Mouse (Mus musculus) urinary bladder, postnatal 25 days (tissue): ENCODE measurements around the gene Ascc3.

Experiments
- DNase-seq: peaks from one replicate; pipeline ENCODE4 v3.0.0; 2022; ENCODE audit warnings: low spot score

Ascc3 gene

GRCm38 (mm10) chr10:50592355-50593293 is at the start of gene Ascc3:
Ascc3 (plus strand) TSS chr10:50592669.
- peak; percentile 92 for DNase-seq

GRCm38 (mm10) chr10:50584721-50585120 is 7.7 kb upstream of the Ascc3 start:
- DNase-seq = no peak

DNA sequence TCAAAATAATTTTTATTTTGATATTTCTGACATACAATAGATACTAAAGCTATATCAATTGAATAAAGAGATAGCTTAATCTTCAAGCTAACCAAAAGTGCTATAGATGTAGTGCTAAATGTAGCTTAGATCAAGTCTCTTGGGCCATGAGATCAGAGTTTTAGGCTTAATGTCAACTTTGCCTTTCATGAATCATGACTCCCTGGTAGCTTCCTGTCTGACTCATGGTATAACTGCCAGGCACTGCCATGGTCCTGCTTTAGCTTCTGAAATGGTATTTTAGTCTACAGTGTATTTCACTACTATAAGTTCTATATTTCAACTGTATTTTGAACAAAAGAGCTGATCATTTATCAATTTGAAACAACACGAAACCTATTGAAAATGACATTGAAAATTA is 5.9 kb upstream of the Ascc3 start:
- DNase-seq = no peak

- DNase-seq = no peak
Measured at GRCm38 (mm10) chr10:50593371-50593770, 902 bp downstream of the Ascc3 start.

- no peak for DNase-seq
Measured at GRCm38 (mm10) chr10:50595340-50595739, 2.9 kb downstream of the Ascc3 start.

- no peak for DNase-seq
Measured at GRCm38 (mm10) chr10:50604919-50605318, 12.4 kb downstream of the Ascc3 start.

GRCm38 (mm10) chr10:50613840-50614239 is 21.4 kb downstream of the Ascc3 start:
- no peak for DNase-seq

DNA sequence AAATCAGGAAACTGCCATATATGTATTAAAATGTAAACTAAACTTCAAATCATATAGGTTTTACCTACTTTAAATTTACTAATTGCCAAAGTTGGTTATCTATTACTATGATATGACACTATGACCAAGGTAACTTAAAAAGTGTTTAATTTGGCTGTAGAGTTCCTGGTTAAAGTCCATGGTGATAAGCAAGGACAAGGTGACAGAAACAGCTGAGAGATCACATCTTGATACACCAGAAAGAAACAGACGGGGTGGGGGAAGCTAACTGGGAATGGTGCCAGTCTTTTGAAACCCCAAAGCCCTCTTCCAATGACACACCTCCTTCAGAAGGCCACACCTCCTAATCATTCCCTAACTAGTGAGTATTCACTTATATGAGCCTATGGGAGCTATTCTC is 33.4 kb downstream of the Ascc3 start:
- DNase-seq = no peak

DNA sequence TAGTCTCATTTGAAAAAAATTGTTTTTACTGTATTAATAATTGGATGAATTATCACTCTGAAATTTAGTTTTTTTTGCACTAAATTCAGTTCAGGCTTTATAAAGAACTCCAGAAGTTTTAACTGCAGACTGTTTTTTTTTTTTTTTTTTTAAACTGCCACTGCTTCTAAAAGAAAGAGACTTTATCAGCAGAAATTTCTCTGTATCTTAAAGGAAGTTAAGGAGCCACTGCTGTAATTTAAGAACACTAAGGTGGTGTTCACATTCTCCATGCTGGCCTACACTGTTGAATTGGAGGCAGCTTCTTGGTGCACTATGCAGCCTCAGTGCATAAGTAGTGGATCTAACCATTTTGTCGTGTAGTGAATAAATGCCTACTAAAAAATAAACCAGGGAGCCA is 47.1 kb downstream of the Ascc3 start:
- no peak for DNase-seq

DNA sequence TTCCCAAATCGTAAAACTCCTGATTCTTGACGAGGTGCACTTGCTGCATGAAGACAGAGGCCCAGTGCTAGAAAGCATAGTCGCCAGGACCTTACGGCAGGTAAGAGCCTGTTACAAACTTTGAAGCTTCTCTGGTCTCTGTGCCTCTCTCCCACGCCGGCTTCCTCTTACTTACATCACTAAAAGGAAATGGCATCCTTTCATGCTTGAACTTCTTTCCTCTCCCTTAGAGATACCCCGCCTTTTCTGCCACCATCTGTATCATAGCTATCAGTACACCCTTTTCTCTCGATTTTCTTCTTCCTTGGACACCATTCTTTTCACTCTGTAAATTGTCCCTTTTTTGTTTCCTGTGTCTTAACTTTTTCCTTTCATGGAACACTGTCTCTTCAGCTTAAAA is 58.1 kb downstream of the Ascc3 start:
- no peak for DNase-seq

GRCm38 (mm10) chr10:50653551-50653950 is 61.1 kb downstream of the Ascc3 start:
- DNase-seq = no peak

- DNase-seq = no peak
Measured at GRCm38 (mm10) chr10:50657352-50657751, 64.9 kb downstream of the Ascc3 start.

- no peak for DNase-seq
Measured at GRCm38 (mm10) chr10:50671517-50671916, 79.0 kb downstream of the Ascc3 start.

- DNase-seq = no peak
Measured at GRCm38 (mm10) chr10:50690324-50690723, 97.9 kb downstream of the Ascc3 start.

- DNase-seq = no peak
Measured at GRCm38 (mm10) chr10:50698836-50699433, 106.5 kb downstream of the Ascc3 start.

DNA sequence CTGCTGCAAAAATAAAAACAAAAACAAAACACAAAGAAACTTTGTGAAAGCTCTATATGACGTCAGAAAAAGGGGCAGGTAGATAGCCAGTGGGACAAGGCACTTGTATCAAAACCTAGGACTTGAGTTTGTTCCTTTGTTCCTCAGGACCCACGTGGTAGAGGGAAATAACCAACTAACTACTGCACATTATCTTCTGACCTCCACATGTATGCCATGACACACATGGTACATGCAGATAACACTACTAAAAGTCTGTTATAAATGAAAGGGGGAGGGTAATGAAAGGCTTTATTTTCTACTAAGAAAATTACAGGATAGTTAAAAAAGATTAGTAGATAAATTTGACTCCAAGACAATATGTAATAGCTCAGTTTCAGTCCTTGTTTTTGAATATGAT is 109.3 kb downstream of the Ascc3 start:
- DNase-seq = no peak

DNA sequence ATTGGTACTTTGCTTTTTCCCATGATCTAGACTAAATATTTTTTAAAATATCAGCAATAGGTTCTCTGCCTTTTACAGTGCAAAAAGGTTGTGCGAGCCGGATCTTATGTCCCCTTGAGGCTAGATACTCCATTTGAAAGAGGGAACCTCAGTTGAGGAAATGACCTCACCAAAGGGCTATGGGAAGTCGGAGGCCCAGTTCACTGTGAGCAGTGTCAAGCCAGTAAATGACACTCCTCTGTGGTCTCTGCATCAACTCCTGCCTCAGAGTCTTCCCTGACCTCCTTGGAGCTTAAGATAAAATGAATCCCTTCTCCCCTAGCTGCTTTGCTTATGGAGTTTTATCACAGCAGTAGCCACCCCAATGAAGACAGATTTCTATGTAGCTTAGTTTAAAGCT is 109.9 kb downstream of the Ascc3 start:
- no peak for DNase-seq

GRCm38 (mm10) chr10:50704202-50704601 is 111.7 kb downstream of the Ascc3 start:
- DNase-seq = no peak

GRCm38 (mm10) chr10:50704898-50705297 is 112.4 kb downstream of the Ascc3 start:
- DNase-seq = no peak

GRCm38 (mm10) chr10:50711286-50711685 is 118.8 kb downstream of the Ascc3 start:
- no peak for DNase-seq

- no peak for DNase-seq
Measured at GRCm38 (mm10) chr10:50711765-50712164, 119.3 kb downstream of the Ascc3 start.

DNA sequence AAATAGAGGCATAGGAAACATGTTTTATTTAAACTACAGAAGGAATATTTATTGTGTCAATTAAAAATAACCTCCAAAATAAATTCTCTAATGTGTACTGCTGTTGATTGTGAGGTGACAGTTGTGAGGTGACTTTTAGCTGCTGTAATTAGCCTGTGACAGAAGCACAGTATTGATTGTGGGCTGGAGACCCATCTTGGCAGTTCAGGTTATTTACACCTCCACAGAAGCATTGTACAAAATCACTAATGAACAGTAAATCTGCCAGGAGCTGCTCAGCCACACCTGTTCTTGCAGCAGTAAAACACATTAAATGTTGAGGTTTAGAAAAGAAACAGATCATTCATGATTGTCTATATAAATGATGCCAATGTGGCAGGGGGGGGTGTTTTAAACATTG is 141.0 kb downstream of the Ascc3 start:
- no peak for DNase-seq

DNA sequence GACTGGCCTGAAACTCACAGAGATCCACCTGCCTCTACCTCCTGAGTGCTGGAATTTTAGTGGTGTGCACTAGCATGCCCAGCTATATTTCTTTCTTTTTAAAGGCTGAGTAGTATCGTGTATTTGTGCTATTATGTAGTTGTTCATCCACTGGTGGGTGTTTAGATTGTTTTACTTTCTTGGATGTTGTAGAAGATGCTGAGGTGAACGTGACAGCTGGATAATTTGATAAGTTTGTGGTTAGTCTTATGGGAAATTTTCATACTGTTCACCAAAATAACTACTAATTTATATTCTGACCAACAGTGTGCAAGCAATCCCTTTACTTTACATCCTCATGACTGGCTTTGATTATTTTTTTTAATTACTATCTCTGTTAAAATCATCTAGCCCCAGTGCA is 169.6 kb downstream of the Ascc3 start:
- no peak for DNase-seq

GRCm38 (mm10) chr10:50762984-50763383 is 170.5 kb downstream of the Ascc3 start:
- DNase-seq = no peak
